Mouse (Mus musculus) adrenal gland, adult 18-20 months (tissue): ENCODE measurements around the gene Cd9. TPM values are rescaled to one million over a fixed set of nuclear protein-coding genes. Genes with fewer than 3 reads are reported as not detected.

Experiments used
- DNase-seq, 2 experiments: peaks; one replicate each; pipeline ENCODE4 v3.0.0; 2021 to 2022; ENCODE audit warnings: low spot score in 2 of 2
- long read RNA-seq, 2 experiments: library from polyadenylated mRNA; stranded (forward); transcript quantifications; one replicate each; pipeline ENCODE4 v2.0.0; 2021
- total RNA-seq, 2 experiments: library from RNA; stranded (reverse); gene quantifications; 1 replicate in 1 of 2; 2 replicates in 1 of 2; pipeline ENCODE4 v1.2.3; 2021

Gene Cd9
- total RNA-seq = 100 to 1,000 TPM in 1 of 2 experiments, 10 to 100 TPM in 1; 90.1 to 131 TPM
- long read RNA-seq, experiment 1, transcript Cd9-201 (8 exons, 1,228 nt) = major isoform, 57 of 60 reads
- long read RNA-seq, experiment 1, partial matches to known transcripts = 0 of 60 reads
- long read RNA-seq, experiment 1, other reads (novel, unspliced or antisense) = 3 of 60 reads
- long read RNA-seq, experiment 2, transcript Cd9-201 (8 exons, 1,228 nt) = major isoform, 186 of 190 reads
- long read RNA-seq, experiment 2, partial matches to known transcripts = 3 of 190 reads
- long read RNA-seq, experiment 2, other reads (novel, unspliced or antisense) = 1 of 190 reads

DNA sequence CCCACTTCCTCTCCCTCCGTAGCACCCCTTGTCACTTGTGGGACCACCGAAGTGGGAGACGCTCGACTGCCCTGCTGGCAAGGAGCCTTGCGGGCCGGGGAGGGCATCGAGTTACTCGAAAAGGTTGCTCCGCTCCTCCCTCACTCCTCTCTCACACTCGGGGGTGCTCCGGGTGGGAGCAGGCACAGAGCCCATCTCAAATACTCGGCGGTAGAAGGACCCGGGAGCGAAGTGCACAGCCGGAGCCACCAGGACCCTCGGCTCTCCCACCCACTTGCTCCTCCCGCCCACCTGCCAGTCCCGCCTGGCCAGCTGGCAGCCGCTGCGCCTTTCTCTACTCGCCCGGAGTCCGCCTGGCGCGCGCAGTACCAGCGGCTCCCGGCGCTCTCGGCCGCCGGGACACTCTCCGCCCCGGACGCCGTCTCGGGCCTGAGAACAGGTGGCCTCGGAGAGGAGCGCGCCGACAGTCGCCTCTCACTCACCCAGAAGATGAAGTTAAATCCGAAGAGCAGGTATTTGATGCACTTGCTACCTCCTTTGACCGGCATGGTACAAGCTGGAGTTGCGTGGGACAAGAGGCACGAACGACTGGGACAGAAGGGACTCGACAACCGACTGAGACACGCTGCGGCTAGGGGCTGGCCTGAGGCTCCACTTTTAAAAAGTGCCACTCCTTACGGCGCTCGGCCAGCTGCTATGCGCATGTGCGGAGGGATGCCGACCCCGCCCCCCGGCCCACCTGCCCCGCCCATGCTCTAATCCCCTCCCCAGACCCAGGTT lies at the start of gene Cd9:
Cd9 (minus strand) TSS at position 700 of the 780 bp plus-strand sequence.
- DNase-seq = peak; percentile 78 to 79

- DNase-seq = no peak
Measured at GRCm38 (mm10) chr6:125541296-125541695, 46.7 kb upstream of the Cd9 start.

DNA sequence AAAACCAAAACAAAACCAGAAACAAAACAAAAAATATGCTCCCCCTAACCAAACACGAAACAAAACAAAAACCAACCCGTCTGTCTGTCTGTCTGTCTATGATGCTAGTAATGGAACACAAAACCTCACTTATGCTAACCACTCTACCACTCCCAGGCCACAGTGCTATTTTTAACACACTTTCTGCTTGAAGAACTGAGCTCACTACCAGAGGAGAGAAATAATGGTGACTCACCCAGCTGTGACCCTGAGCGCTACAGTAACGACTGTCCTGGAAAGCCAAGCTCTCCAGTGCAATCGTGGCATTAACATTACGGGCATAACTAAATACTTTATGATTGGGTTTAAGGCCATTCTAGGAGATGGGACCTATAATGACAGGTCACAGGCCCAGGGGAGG lies 46.2 kb upstream of the Cd9 start:
- DNase-seq = no peak

DNA sequence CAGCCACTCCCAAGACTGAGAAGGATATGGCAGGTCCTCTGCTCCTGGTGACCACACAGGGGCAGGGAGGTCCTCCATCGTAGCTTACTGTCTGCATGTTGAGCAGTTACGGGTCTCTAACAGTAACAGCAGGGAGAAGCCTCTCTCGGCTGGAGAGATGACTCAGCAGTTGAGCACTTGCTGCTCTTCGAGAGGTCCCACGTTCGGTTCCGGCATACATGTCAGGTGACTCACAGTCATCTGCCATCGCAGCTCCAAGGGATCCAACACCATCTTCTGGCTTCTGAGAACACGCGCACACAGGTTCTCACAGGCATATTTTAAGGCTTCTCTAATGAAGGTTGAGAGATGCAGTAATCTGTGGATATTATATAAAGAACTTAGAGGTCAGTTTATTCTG lies 45.6 kb upstream of the Cd9 start:
- no peak for DNase-seq

DNA sequence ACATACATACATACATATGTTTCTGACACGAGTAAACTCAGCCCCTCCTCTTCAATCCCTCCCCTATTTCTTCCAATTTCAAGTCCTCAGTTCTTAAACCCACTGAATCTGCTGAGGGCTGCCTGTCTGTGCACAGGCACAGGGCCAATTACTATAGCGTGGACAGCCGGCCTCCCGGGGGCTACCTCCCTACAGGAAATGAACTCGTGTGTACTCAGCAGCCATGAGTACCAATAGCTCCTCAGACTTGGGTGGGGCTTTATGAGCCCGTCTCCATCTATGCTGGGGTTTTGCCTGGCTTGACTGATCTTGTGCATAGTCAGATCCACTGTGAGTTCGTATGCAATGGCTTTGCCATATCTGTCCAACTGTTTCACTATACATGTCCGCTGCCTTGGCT lies 44.8 kb upstream of the Cd9 start:
- no peak for DNase-seq

DNA sequence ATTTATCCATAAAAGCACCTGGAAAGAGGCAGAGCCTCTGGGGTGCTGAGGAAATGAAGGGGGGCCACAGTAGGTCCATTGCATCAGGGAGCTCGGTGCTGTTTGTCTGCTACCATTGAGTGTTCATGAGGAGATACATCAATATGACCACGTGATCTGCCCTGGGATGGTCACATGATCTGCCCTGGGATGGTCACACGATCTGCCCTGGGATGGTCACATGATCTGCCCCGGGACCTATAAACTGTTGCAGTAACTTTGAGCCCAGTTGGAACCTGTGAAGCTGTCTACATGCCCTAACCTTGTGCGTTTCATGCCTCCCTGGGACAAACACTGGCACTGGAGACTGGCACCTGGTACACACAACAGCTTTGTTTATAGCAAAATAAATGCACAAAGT lies 43.9 kb upstream of the Cd9 start:
- no peak for DNase-seq

GRCm38 (mm10) chr6:125534990-125535389 lies 40.4 kb upstream of the Cd9 start:
- DNase-seq = no peak

GRCm38 (mm10) chr6:125533104-125533650 lies 38.6 kb upstream of the Cd9 start:
- no peak for DNase-seq

GRCm38 (mm10) chr6:125529479-125529878 lies 34.9 kb upstream of the Cd9 start:
- peak in 1 of 2 experiments; percentile 39 for DNase-seq

- no peak for DNase-seq
Measured at GRCm38 (mm10) chr6:125528614-125529200, 34.1 kb upstream of the Cd9 start.

- no peak for DNase-seq
Measured at GRCm38 (mm10) chr6:125526066-125526465, 31.5 kb upstream of the Cd9 start.

- no peak for DNase-seq
Measured at GRCm38 (mm10) chr6:125524027-125524426, 29.4 kb upstream of the Cd9 start.

DNA sequence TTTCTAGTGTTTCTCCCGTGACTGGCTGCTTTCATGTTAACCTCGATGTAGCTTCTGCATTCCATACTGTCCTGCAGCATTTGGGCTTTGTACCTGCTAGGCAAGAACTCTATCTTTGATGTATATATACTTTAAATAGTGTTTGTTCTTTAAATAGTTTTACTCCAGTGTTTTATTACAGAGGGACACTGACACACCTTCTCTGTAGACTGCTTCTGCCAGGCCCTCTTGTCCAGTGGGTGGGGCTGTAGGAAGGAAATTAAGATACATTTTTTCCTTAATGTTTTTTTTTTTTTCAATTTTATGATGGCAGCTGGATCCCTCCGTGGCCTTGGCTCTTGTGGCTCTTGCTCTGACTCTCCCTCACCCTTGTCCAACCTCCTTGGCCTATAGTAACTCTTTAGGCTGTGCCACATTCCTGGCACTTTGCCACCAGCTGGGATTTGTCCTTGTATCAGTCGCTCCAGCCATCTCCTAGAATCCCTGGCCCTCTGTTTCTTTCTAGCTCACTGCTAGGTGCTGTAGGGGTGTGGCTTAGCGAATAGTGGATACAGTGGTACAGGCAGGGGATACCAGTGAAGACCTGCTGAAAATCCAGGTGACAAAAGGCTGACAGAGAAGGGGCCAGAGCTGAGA lies 27.1 kb upstream of the Cd9 start:
- DNase-seq = no peak

DNA sequence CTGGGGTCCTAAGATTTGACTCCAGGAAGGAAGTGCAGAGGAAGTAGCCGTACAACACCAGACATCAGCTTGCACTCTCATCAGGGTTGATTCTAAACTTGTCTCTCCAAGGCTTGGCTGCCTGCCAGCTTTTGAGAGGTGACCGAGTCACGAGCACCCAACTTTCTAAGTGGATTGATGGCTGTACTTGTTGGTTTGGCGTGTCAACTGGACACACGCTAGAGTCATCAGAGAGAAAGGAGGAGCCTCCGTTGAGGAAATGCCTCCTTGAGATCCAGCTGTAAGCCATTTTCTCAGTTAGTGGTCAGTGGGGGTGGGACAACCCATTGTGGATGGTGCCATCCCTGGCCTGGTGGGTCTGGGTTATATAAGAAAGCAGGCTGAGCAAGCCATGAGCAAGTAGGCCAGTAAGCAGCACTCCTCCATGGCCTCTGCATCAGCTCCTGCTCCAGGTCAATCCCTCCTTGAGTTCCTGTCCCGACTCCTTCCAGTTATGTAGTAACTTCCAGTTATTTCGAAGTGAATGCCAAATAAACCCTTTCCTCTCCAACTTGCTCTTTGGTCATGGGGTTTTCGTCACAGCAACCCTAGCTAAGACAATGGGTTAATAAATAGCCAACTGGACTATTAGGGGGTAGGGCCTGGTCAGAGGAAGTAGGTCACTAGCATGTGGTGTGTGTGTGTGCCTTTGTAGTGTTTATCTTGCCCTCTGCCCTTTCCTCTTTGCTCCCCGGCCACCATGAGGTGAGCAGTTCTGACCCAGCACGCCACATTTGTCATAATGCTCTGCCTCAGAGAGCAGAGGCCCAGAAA lies 21.1 kb upstream of the Cd9 start:
- no peak for DNase-seq

DNA sequence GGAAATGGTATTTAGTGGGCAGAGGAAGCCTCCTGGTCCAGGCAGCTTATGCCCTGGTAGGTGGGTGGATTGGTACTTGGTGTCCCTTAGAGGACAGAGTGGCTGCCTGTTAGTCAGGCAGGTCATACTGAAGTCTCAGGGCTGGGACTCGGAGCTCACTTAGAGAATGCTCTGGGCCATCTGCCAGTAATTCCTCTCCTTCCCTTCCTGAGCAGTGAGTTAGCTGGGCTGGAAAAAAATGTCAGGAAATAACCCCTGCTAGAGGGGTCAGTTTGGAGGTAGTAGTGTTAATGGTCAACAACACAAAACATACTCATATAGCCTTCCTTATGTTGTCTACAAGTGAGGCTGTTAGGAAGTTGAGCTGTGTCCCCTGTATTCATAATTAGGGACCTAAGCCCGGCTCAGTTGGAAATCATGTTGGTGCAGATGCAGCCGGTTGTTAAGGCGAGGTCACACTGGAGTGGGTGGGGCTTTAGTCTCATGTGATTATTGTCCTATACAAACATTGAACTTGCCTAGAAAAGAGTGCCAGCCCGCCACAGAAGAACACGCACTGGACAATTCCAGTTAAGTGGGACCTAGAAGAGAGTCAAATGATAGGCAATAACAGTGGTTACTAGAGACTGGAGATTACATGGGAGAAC lies 18.5 kb upstream of the Cd9 start:
- no peak for DNase-seq

DNA sequence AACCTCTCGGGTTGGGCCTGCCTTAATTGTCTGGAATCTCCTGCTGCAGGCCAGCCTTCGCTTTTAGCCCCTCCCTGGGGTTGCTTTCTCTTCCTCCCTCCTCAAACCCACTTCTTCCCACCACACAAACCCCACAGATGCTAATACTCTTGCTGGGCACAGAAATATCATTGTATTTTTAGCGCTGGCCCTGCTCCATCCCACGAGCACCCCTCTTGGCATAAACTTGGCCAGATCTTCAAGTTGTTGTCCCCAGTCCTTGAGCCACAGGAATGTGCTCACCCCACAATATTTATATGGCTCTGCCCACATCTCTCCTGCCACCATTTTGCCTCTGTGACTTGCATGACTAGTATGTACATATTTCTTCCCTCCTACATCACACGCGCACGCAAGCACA lies 16.6 kb upstream of the Cd9 start:
- DNase-seq = no peak

GRCm38 (mm10) chr6:125510645-125511044 lies 16.1 kb upstream of the Cd9 start:
- DNase-seq = no peak

- DNase-seq = no peak
Measured at GRCm38 (mm10) chr6:125509783-125510182, 15.2 kb upstream of the Cd9 start.

- no peak for DNase-seq
Measured at GRCm38 (mm10) chr6:125506427-125506826, 11.8 kb upstream of the Cd9 start.
